Mouse (Mus musculus) left cerebral cortex, postnatal 14 days (tissue): Measurements from ENCODE around the gene Entpd1. TPM values are rescaled to one million over a fixed set of nuclear protein-coding genes. Genes with fewer than 3 reads are reported as not detected.

Experiments
- DNase-seq, 2 experiments: peaks; one replicate each; pipeline ENCODE4 v3.0.0; 2021 to 2022; ENCODE audit warnings: low spot score in 2 of 2, mixed read lengths in 1 of 2
- intact Hi-C: fragments of 180-260 bp; cut with DNase I; formaldehyde crosslinking; loops from one replicate; pipeline ENCODE4 v1.15.1; 2025
- total RNA-seq, 2 experiments: library from RNA; stranded (reverse); gene quantifications; 2 replicates each; pipeline ENCODE4 v1.2.3; 2021

The Entpd1 gene
- total RNA-seq, 2 experiments from 2014 or later = 15.3 to 17.4 TPM

DNA sequence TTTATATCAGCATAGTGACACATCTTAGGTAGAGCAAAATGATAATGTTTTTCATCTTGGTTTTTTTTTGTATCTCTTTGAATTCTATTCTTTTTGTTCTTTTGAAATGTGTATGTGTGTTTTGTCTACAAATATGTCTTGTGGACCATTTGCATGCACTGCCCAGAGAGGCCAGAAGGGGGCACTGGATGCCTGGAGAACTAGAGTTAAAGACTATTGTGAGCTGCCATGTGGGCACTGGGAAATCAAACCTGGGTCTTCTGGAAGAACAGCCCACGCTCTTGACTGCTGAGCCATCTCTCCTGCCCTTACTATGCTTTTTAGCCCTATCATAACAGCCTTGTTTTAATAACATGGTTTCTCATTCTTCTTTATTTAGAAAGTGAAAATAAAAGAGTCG, 142.1 kb downstream of the Entpd1 start:
- peak in 1 of 2 experiments; percentile 30 for DNase-seq
- intact Hi-C loops = no loop called here

DNA sequence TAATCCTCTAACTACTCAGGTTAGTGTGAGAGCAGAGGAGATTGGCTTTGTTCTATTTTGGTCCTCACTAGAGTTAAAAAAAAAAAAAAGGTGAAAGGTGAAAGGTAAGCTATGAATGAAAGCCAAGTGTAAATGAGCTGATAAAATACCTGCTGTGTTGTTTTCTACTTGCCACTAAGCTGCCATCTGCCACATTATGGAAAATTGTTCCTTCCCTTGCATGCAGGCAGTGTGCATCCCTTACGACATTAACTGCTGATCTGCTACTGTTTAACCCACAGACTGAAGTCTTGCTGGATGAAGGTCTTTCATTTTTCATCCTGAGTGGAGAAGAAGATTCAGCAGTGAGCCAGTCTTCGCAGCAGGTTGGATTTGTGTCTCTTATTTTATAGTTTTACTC, 147.9 kb downstream of the Entpd1 start:
- intact Hi-C loops = no loop called here
- no peak for DNase-seq

DNA sequence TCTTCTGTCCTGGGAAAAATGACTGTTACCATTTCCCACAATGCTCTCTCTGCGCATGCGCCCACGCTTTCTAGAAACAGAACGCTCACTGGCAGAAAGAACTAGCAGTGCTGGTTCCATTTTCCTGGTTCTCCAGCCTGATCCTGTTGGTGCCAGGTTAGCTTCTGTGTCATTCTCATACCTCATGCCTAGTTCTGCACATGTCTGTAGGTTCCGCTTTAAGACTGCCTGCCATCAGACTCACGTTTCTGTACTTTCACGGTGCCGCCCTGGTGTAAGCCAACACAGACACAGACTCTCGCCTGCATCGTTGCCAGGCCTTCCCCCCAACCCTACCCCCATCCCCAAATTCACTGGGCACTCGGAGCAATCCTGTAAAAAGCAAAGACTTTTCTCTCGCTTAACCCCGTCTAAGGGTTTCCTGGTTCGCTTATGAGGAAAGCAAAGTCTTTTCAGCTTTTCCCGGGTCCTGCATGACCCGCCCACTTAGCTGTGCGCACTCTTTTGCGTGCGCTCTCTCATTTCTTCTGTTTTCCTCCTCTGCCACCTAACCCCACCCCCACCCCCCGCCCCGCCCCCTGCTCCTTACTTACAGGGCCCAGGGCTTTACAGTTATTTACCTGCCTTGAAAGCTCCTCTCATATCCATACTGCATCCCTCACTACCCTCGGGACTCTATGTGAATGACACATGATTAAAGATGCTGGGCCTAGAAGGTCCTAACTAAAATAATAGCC, 150.0 kb downstream of the Entpd1 start:
- DNase-seq = peak; percentile 57 to 62
- intact Hi-C loops = no loop called here

- intact Hi-C loops = no loop called here
- DNase-seq = no peak
Observed at GRCm38 (mm10) chr19:40767189-40767588, 155.0 kb downstream of the Entpd1 start.

GRCm38 (mm10) chr19:40769341-40769770, 157.2 kb downstream of the Entpd1 start:
- DNase-seq = no peak
- intact Hi-C loops = no loop called here

GRCm38 (mm10) chr19:40788004-40788714, 176.0 kb downstream of the Entpd1 start:
- DNase-seq = no peak
- intact Hi-C loops = no loop called here

- no peak for DNase-seq
Observed at GRCm38 (mm10) chr19:40788715-40789084, 176.5 kb downstream of the Entpd1 start.

More at GRCm38 (mm10) chr19:40788715-40789084, 176.5 kb downstream of the Entpd1 start:
- intact Hi-C loops = no loop called here

Other genes starting within 250 kb of the Entpd1 start
- gene Sorbs1, start 98.6 kb upstream of the Entpd1 start, total RNA-seq = 100 to 1,000 TPM; 108 to 126 TPM
- 10 to 100 TPM; 30.0 to 33.7 TPM for gene Aldh18a1, start 23.9 kb upstream of the Entpd1 start, total RNA-seq
- gene Tctn3, start 133 bp upstream of the Entpd1 start, total RNA-seq = 10 to 100 TPM; 26.2 to 26.3 TPM
- under 1 TPM; 0.15 to 0.17 TPM for gene Cc2d2b, start 136.4 kb downstream of the Entpd1 start, total RNA-seq
- gene Ccnj, start 218.9 kb downstream of the Entpd1 start, total RNA-seq = 1 to 10 TPM; 7.8 to 8.7 TPM